Mouse (Mus musculus): ENCODE data around the gene Fbln1. TPM values are rescaled to one million over a fixed set of nuclear protein-coding genes. Genes with fewer than 3 reads are reported as not detected.
A peak's percentile ranks its signal among the peaks of the same experiment; 100 is the strongest.

Gene Fbln1
- polyA plus RNA-seq, 1 experiment, result not detected

DNA sequence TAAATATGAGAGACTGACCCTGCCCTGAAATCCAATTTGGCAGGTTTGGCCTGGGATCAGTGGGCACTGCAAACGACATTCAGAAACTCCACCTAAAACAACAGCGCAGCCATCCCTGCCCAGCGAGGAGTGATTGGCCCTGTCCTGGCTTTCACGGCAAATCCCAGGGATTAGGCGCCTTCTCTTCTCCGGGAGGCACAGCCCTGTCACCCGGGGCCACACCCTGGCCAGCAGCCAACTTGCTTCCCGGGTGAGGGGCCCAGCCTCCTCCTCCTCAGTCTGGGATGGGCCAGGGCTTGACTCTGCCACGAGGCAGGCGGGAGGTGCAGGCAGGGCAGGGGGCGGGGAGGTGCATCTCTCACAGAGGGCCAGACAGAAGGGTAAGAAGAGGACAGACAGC is 67.2 kb downstream of the Fbln1 start:
- 0 out of 2 replicates have a peak, but pooled peaks cover 4% of the 10 kb centered on the region for H3K4me1 ChIP-seq
- H3K27me3 ChIP-seq (replicated peaks), result peaks cover 86% of the 10 kb centered on the region
- H3K9me3 ChIP-seq, result no peaks in the 10 kb centered on the region
- H3K4me3 ChIP-seq (replicated peaks), result no peak overlapping the region
- TF ChIP-seq FLI1 (IDR thresholded peaks at IDR 0.05; ENCODE audit: low read length) (no peak), GATA1 (IDR thresholded peaks at IDR 0.05; ENCODE audit: borderline replicate concordance, low read length) (no peak)
- H3K36me3 ChIP-seq (replicated peaks; ENCODE audit: low read length), result no peaks in the 10 kb centered on the region

DNA sequence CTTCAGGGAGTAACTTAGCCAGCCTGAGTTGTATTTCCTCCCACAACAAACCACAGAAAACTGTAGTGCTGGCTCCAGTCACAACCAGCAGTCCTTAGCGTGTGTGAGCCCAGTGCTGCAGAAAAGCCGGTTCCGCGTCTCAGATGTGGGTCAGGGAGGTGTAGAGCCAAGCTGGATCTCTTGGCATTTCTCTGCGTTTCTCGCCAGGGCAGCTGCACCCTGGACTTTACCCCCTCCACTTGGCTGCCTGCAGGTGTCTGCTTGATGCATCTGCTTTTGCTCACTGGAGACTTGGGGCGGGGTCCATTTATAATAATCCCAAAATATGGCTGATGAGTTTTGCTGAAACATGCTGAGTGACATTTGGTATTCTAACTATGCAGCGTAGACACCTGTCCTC is 71.5 kb downstream of the Fbln1 start:
- no peak overlapping the region for H3K4me3 ChIP-seq (replicated peaks)
- H3K36me3 ChIP-seq (replicated peaks; ENCODE audit: low read length), result no peaks in the 10 kb centered on the region
- TF ChIP-seq FLI1 (IDR thresholded peaks at IDR 0.05; ENCODE audit: low read length), result no peak
- no peak for TF ChIP-seq GATA1 (IDR thresholded peaks at IDR 0.05; ENCODE audit: borderline replicate concordance, low read length)
- no peaks in the 10 kb centered on the region for H3K9me3 ChIP-seq
- peaks cover 84% of the 10 kb centered on the region for H3K27me3 ChIP-seq (replicated peaks)
- 0 out of 2 replicates have a peak, but pooled peaks cover 4% of the 10 kb centered on the region for H3K4me1 ChIP-seq

DNA sequence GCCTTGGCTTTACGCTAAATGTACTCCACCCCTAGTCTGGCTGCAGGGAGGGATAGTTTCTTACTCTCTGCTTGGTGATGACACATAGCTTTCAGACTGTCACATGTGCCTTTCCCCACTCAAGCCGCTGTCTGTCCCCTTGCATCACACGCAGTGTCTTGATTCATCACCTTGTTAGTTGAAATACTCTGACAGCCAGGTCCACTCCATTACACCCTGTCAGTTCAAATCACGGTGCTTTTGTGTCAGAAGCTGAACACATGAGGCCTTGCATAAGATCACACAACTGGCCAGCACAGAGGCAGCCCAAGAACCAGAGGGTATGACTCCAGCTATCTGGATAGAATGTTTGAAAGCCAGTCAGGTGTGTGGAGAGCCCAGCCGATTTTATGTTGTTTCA is 73.2 kb downstream of the Fbln1 start:
- peaks cover 5% of the 10 kb centered on the region for H3K4me1 ChIP-seq
- no peaks in the 10 kb centered on the region for H3K36me3 ChIP-seq (replicated peaks; ENCODE audit: low read length)
- peaks cover 66% of the 10 kb centered on the region for H3K27me3 ChIP-seq (replicated peaks)
- H3K9me3 ChIP-seq, result no peaks in the 10 kb centered on the region
- no peak overlapping the region for H3K4me3 ChIP-seq (replicated peaks)
- no peak for TF ChIP-seq FLI1 (IDR thresholded peaks at IDR 0.05; ENCODE audit: low read length)
- TF ChIP-seq GATA1 (IDR thresholded peaks at IDR 0.05; ENCODE audit: borderline replicate concordance, low read length), result no peak

DNA sequence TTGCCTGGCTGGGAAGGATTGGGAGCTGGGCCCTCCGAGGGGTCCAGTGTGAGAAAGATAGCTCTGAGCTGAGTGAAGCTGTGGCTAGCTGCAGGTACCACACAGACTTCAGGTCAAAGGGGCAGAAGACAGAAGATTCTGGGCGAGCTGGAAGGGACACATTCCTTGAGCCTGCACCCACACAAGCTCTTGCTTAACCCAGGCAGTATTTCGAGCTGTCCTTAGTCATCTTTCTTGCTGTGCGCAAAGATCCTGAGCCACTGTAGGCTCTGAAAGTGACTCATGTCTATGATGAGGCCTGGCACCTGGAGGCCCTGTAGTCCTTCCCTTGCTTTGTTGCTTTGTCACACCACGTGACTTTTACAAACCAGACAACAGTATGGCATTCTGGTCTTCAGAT is 76.3 kb downstream of the Fbln1 start:
- Histone ChIP-seq H3K4me1 (peaks cover 12% of the 10 kb centered on the region), H3K36me3 (replicated peaks; ENCODE audit: low read length) (no peaks in the 10 kb centered on the region), H3K9me3 (no peaks in the 10 kb centered on the region), H3K4me3 (replicated peaks) (no peak overlapping the region), H3K27me3 (replicated peaks) (peaks cover 50% of the 10 kb centered on the region)
- TF ChIP-seq GATA1 (IDR thresholded peaks at IDR 0.05; ENCODE audit: borderline replicate concordance, low read length) (no peak), FLI1 (IDR thresholded peaks at IDR 0.05; ENCODE audit: low read length) (no peak)

DNA sequence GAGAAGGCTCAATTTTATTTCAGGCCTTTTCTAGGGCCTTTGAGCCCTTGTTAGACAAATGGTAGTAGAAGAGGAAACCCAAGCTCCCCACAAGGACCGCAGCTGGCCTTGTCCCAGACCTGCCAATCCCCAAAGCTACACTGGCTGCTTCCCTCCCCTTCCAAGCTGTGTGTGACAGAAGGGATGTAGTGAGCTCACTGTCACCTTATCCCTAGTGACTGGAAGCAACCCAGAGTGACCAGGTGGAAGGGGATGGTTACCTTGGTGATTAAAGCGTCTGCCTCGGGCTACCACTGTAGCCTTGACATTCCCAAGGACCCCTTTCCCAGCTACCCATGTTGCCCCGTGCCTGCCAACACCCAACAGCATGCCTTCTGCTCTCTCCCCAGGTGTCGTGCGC is 78.9 kb downstream of the Fbln1 start:
- Histone ChIP-seq H3K27me3 (replicated peaks) (peaks cover 47% of the 10 kb centered on the region), H3K4me3 (replicated peaks) (peak overlapping the region; percentile 46), H3K36me3 (replicated peaks; ENCODE audit: low read length) (no peaks in the 10 kb centered on the region), H3K9me3 (no peaks in the 10 kb centered on the region), H3K4me1 (peaks cover 12% of the 10 kb centered on the region)
- TF ChIP-seq FLI1 (IDR thresholded peaks at IDR 0.05; ENCODE audit: low read length) (no peak), GATA1 (IDR thresholded peaks at IDR 0.05; ENCODE audit: borderline replicate concordance, low read length) (no peak)

DNA sequence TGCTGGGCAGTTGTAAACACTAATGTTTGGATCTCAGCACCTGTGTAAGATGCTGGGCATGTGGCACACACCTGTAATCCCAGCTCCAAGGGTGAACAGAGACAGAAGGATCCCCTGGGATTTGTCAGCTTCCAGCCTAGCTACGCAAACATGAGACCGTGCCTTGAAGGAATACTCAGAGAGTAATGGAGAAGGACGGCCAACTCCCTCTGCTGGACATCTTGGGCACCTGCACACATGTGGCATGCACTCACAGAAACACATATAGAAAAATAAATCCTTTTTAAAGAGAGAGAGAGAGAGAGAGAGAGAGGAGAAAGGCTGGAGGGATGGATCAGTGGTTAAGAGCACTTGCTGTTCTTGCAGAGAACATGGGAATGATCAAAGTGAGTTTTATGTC is 88.9 kb downstream of the Fbln1 start:
- H3K27me3 ChIP-seq (replicated peaks), result peaks cover 56% of the 10 kb centered on the region
- H3K9me3 ChIP-seq, result no peaks in the 10 kb centered on the region
- H3K4me3 ChIP-seq (replicated peaks), result no peak overlapping the region
- H3K4me1 ChIP-seq, result no peaks in the 10 kb centered on the region
- TF ChIP-seq FLI1 (IDR thresholded peaks at IDR 0.05; ENCODE audit: low read length), result no peak
- no peak for TF ChIP-seq GATA1 (IDR thresholded peaks at IDR 0.05; ENCODE audit: borderline replicate concordance, low read length)
- no peaks in the 10 kb centered on the region for H3K36me3 ChIP-seq (replicated peaks; ENCODE audit: low read length)

DNA sequence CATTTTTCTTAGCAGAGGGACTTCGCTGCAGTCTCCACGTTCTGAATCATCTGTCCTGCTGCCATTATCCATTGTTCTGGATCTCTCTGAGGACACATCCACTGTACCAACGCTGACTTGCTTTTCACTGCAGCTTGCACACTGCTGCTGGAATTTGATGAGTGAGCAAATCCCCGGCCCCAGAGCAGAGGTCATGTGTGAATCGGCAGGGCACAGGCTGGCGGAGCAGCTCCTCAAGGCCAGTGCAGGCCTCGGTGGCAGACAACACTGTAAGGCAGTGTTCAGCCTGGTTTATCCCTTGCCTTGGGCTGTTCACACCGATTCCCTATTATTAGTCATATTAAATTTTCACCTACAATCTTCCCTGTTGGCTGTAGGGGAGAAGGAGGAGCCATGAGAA is 89.8 kb downstream of the Fbln1 start:
- Histone ChIP-seq H3K36me3 (replicated peaks; ENCODE audit: low read length) (no peaks in the 10 kb centered on the region), H3K4me1 (no peaks in the 10 kb centered on the region), H3K4me3 (replicated peaks) (no peak overlapping the region), H3K9me3 (no peaks in the 10 kb centered on the region), H3K27me3 (replicated peaks) (peaks cover 50% of the 10 kb centered on the region)
- no peak for TF ChIP-seq GATA1 (IDR thresholded peaks at IDR 0.05; ENCODE audit: borderline replicate concordance, low read length)
- no peak for TF ChIP-seq FLI1 (IDR thresholded peaks at IDR 0.05; ENCODE audit: low read length)

DNA sequence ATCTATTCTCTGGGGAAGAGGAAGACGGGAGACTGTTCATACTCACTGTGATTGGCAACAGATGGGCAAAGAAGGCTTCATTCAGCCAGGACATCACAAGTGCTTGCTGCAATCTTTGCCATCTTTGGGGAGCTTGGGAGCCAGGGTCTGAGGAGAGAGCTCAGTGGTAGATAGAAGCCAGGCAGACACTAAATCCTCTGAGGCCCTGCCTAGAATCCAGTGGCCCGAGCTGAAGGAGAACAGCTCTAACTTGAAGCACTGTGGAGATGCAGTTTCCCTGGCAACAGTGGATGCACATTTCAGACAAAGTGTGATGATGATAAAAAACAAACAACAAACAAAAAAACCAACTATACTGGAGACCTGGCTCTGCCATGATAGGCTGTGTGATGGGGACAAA is 90.2 kb downstream of the Fbln1 start:
- Histone ChIP-seq H3K4me1 (no peaks in the 10 kb centered on the region), H3K4me3 (replicated peaks) (no peak overlapping the region), H3K27me3 (replicated peaks) (peaks cover 47% of the 10 kb centered on the region), H3K36me3 (replicated peaks; ENCODE audit: low read length) (no peaks in the 10 kb centered on the region), H3K9me3 (no peaks in the 10 kb centered on the region)
- no peak for TF ChIP-seq FLI1 (IDR thresholded peaks at IDR 0.05; ENCODE audit: low read length)
- no peak for TF ChIP-seq GATA1 (IDR thresholded peaks at IDR 0.05; ENCODE audit: borderline replicate concordance, low read length)

DNA sequence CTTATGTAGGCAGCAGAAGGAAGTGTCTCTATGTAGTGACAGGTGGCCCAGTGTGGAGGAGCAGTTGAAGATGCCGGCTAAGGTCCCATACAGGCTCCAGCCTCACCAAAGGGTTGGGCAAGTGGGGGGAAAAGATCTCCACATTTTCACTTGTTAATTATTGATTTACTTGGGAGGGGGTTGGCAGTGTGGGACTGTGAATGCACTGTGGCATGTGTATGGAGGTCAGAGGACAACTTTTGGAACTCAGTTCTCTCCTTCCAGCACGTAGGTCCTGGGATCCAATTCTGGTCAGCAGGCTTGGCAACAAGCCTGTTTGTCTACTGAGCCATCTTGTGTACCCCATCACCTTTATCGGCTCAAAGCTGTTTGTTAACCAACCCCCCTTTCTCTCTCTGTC is 90.8 kb downstream of the Fbln1 start:
- H3K4me1 ChIP-seq, result no peaks in the 10 kb centered on the region
- TF ChIP-seq FLI1 (IDR thresholded peaks at IDR 0.05; ENCODE audit: low read length) (no peak), GATA1 (IDR thresholded peaks at IDR 0.05; ENCODE audit: borderline replicate concordance, low read length) (no peak)
- H3K9me3 ChIP-seq, result peaks cover 4% of the 10 kb centered on the region; the same call in 1 of the 2 replicates
- H3K36me3 ChIP-seq (replicated peaks; ENCODE audit: low read length), result no peaks in the 10 kb centered on the region
- H3K27me3 ChIP-seq (replicated peaks), result peaks cover 48% of the 10 kb centered on the region
- no peak overlapping the region for H3K4me3 ChIP-seq (replicated peaks)

DNA sequence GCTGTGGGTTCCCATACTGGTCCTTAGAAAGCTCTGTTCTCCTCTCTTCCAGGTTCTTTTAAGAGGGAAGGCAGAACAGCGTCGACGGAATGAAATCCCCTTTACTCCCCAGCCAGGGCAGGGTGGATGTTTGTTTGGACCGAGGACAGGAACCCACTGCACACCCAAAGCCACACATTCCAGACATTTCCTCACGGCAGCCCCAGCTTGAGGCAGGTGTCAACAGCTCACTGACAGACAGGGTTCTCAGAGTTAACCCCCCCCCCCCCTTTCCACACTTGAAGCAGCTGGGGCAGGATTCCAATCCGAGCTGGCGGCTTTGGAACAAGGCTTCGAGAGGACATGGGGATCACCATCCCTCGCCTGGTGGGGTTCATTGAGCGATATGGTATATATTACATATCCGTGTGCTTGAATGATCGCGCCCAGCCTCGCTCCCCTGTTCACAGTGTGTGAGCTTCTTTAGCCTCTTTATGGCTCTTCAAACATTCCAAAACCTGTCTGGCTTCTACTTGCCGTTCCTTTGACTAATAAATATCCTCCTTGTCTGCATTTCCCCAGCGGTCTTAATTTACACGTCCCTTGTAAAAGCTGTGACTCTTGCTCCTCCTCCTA is 92.5 kb downstream of the Fbln1 start:
- no peaks in the 10 kb centered on the region for H3K36me3 ChIP-seq (replicated peaks; ENCODE audit: low read length)
- no peak for TF ChIP-seq GATA1 (IDR thresholded peaks at IDR 0.05; ENCODE audit: borderline replicate concordance, low read length)
- no peak for TF ChIP-seq FLI1 (IDR thresholded peaks at IDR 0.05; ENCODE audit: low read length)
- peaks cover 52% of the 10 kb centered on the region for H3K27me3 ChIP-seq (replicated peaks)
- no peaks in the 10 kb centered on the region for H3K4me1 ChIP-seq
- H3K4me3 ChIP-seq (replicated peaks), result no peak overlapping the region
- peaks cover 13% of the 10 kb centered on the region; the same call in 1 of the 2 replicates for H3K9me3 ChIP-seq
